Mouse (Mus musculus) lung, adult 18-20 months (tissue): ENCODE results near the gene Rpl12.

ENCODE experiments used
- DNase-seq, 2 experiments: peaks; one replicate each; pipeline ENCODE4 v3.0.0; 2022; ENCODE audit warnings: mixed read lengths in 2 of 2

The Rpl12 gene

DNA sequence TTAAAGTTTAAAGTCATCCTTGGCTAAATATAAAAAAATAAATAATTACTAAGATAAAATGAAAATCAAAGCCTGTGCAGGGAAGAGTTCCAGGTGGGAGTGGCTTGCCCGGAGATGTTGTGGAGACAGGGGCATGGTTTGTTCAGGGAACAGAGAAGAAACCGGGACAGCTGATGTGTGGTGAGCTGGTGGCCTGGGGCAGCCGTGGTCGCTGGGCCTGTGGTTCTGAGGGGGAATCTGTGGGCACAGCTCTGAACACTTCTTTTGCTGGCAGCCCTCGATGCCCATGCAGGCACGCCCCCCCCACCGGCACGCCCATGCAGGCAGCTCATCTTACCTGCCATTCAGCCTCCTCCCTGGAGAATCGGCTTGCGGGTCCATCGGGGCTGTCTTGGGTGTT, 13.9 kb upstream of the Rpl12 start:
- DNase-seq: no peak

DNA sequence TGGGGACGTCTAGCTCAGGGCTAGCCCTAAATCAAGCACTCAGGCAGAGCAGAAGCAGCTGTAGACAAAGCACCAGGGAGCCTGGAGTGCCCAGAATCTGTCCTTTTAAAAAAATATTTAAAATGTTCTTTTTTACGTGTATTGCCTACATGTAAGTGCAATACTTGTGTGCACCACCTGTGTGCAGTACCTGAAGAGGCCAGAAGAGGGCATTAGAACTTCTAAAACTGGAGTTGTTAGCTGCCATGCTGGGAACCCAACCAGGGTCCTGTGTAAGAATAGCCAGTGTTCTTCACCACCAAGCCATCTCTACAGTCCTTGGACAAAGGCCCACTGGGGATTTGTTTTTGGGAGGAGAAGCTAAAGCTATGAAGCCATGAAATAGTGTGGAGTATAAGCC, 6.8 kb upstream of the Rpl12 start:
- no peak for DNase-seq

DNA sequence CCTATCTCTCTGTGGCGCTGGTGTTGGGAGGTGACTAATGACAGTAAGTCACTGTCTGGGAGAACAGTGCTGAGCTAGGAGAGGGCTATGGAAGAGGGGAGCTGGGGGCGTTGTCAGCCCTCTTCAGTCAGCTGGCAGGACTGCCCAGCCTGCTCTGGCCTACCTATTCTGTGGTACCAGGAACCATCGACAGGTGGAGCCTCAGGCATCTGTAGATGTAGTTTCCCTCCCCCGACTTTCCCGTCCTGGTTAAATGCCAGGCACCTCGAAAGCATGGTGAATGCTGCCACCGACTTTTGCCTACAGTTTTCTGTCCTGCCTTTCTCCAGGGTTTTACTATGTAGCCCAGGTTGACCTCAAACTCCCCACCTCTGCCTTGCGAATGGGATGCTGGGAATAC, 4.0 kb upstream of the Rpl12 start:
- peak in 1 of 2 experiments; percentile 26 for DNase-seq

DNA sequence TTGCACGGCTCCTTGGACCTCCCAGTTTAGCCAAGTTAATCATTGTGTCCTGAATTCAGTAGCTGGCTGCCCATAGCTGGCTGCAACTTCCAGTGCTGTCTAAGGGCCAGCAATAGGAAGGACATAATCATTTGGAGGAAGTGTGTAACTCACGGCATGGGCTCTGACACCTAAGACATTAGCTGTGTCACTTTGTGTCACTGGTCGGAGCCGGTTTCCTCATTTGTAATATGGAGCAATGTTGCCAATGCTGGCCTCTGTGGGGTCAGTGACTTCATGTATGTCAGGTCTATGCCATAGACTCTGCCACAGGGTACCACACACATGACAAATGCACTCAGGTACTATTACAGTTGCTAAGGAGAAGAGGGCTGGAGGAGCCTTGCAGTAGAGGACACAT, 1.1 kb upstream of the Rpl12 start:
- DNase-seq: no peak

DNA sequence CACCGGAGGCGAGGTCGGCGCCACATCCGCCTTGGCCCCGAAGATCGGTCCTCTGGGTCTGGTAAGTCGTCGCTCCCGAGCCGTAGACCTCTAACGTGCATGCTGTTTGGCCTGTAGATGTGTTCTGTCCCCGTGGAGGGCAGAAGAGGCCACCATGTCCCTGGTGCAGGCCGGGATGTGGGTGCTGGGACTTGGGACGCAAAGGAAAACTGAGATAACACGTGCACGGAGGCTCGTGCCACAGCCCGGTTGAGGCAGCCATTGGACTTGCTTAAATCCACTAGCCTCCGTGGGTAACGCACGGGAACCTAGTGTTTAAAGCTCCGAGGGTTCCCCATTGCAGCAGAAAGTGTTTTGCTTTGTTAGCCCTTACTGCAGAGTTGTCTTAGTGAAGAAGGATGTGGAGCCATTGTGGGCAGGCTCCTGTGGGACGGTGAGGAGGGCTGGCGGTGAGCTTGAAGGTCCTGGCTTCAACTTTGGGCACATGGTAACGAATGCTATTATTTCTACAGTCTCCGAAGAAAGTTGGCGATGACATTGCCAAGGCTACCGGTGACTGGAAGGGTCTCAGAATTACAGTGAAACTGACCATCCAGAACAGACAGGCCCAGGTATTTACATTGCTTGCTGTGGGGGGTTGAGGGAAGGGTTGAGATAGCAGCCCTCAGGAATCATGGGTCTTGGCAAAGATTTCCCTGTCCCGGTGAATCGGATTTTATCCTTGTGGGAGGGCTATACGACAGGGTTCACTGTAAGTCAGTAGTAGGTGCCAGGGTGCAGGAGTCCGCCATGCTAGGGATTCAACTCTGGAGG, 909 bp downstream of the Rpl12 start:
- no peak for DNase-seq

DNA sequence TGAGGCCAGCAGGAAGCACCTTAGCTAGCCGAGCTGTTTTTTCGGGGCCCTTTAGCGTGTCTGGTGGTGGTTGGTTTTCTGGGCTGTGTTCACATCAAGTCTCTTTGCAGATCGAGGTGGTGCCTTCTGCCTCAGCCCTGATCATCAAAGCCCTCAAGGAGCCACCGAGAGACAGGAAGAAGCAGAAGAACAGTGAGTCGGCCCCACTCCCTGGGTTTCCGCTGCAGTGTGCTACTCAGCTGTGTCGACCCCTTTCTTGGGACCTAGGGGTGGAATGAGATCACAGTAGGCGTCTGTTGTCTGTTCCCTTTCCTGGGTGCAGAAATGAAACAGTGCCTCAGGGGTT, 1.5 kb downstream of the Rpl12 start:
- DNase-seq: no peak

DNA sequence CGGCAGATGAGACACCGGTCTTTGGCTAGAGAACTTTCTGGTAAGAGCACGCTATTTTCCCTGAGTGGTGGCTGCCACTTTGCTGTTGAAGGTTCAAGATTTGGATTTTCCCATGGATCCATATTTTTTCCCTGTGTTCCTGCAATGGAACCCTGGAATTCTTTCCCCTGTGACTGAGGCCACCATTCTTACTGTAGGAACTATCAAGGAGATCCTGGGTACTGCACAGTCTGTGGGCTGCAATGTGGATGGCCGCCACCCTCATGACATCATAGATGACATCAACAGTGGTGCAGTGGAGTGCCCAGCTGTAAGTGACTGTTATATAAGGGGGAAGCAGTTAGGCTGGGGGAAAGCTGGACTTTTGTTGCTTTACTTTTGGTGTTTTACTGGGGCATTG, 2.2 kb downstream of the Rpl12 start:
- DNase-seq: no peak

DNA sequence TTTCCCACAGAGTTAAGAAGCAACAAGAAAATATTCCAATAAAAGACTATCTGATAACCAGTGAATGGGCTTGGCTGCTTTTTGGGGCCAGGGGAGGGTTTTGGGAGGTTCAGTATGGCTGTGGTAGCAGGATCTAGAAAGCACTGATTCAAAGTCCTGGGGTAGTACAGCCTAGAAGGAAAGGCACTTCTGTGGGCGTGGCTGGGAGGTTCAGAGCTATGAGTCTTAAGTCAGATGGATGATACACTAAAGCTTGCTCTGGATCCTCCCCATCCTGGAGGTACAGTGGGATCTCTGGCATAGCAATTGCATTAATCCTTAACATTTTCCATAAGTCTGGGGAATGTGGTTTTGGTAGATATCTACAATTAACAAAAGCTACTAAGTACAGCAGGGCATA, 2.6 kb downstream of the Rpl12 start:
- DNase-seq: no peak

DNA sequence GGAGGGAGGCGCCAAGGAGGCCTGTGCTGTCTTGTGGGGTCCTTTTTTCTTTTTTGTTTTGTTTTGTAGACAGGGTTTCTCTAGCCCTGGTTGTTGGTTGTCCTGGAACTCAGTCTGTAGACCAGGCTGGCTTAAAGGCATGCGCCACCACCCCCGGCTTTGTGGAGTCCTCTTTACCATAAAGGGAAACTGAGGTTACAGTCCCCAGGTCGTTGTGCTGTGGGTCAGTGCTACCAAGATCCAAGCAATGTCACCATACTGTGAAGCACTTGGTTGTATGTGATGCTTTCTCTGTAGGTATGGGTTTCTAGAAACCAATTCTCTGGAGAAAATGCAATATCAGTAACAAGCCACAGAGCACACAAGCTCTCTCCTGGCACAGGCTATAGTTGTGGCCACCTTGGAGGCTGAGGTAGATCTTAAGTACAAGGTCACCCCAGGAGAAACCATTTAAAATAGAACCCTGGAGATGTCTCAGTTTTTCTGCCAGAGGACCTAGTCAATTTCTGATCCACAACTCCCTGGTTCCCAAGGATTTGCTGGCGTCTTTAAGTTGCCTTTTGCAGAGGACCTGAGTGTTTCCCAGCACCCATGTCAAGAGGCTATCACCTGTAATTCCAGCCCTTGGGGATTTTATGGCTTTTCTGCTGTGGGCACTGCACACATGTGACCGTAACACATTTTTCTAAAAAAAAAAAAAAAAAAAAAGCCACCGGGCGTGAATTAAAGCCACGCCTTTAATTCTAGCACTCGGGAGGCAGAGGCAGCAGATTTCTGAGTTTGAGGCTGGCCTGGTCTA, 3.5 kb downstream of the Rpl12 start:
- DNase-seq: no peak

DNA sequence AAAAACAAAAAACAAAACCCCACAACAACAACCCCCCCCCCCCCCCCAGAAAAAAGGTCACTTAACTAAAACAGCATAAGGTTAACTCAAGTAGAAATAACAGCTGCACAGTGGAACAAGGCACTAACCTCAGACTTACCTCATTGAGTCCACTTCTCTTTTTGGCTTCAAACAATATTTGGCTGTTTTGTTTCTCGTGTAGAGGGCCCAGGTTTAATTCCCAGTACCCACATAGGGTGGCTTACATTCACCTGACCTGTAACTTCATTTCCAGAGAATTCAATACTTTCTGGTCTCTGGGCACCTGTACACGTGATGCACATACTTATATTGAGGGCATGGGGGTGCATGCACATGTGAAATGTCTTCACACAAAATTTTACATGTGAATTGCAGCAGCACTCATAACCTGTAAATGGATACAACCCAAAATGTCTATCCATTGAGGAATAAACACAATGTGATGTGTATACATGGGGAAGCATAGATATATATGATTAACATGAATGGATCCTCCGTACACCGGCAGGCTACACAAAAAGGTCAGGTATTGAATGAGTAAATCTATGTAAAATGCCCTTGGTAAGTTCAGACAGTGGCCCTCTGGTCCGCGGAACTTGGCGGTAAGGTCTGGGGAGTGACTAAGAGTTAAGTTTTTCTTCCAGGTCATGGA, 4.3 kb downstream of the Rpl12 start:
- no peak for DNase-seq

DNA sequence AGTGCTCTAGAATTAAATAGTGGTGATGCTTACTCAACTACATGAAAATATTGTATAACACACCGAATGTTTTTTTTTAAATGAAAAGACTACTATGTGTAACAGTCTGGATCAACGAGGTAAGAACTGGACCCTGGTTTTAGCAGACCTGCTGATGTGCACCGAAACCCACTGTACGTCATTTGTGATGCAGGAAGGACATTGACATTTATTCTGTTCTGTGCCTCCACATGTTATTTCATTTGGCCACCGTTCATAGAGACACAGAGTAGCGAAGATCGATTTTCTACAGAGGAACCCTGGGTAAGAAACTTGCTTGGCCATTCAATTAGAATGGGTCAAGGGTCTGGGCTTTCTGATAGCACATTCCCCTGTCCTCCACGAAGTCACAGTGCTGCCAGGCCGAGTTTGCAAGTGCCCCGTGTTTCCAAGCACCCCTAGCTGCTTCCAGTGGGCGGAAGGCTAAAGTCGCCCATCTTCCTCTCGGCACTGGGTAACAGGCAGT, 4.9 kb downstream of the Rpl12 start:
- DNase-seq: no peak

DNA sequence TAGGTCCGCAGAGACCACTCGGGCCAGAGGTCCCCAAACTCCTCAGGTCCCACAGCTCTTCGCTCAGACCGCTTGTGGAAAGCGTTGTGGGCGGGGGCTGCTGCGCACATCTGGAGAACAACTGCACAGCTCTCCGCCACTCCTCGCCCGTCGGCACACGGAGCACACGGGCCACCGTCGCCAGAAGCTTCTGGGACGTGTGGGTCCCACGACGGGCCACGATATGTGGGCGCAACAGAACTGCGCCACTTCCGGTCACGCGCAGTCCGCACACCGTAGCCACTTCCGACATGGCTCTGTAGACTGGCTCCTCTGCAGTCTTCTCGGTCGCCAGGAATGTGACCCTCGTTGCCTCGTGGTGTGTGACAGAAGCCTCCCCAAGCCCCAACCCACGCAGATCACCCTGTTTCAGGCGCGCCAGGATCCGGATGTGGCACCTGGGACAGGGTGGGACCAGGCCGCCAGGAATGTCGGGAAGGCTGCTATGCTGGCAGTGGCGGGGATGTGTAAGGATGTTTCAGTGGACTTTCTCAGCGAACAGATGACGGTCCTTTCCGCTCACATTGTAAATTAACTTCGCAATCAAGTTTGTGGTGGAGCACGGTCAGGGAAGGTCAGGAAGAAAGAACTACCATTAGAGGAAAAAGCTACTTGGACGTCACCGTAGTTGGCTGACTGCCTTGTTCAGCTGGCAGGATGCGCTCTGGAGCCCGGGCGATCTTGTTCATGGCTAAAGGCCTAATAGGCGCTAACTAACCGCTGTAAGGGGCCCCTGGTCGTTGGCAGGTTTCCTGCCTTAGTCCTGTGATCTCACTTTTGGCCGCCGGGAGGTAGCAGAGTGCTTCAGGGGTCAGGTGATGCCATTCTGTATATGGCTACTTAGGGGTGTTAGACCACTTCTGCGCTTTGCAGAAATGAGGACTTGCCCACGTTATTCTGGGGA, 5.6 kb downstream of the Rpl12 start:
- DNase-seq: peak; percentile 86 to 87

DNA sequence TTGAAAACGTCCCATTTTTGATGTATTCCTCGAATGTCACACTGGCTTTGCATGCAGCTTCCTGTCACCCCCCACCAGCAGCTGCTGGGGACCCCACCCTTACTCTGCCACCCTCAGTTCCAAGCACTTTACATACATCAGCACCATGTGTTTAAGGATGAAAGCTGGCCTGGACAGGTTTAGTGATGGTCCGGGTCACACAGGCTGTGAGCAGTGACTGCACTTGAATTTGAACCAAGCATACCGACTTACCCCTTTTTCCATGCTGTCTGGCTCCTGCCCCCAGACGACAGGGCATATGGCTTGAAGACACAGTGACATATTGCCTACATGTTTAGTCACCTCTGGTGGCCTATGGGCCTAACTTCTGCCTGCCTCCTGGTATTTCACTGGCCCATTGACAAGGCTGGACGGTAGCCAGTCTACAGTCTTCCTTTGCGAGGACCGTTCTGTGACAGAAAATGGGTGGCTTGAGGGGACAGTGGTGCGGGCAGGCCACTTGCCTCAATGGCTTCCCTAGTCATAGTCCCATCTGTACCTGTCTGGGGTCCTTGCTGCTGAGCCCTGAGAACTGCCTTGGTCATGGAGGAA, 6.8 kb downstream of the Rpl12 start:
- no peak for DNase-seq

DNA sequence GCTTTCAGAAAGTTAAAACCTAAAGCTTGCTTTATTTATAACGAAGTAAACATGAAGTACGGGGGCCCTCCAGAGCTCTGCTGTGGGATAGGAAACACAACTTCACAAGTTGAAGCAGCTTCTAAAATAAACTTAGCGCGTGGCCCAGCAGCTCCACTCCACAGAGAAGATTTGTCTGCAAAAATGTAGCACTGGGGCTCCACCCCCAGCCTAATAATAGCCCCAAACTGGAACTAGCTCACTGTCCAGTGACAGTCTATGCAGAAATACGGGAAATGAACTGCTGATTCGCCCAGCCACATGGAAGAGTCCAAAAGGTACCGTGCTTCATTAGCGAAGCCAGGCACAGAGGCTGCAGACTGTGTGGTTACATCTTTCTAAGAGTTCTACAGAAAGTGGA, 8.0 kb downstream of the Rpl12 start:
- DNase-seq: no peak

DNA sequence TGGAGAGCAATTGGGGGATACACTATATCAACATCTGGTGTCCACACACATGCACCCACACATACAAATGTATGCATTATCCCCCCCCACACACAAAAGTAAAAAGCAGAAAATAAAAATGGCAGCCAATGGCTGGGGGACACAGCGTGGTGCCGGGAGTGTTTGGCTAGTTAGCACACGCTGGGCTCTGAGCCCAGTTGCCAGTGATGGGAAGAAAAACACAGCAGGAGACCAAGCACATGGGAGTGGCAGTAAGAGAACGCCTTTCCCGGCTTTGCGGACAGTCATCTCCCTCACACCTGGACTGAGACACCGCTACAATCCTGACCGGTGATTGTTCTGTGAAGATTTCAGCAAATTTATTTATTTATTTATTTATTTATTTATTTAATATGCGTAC, 9.9 kb downstream of the Rpl12 start:
- DNase-seq: no peak

DNA sequence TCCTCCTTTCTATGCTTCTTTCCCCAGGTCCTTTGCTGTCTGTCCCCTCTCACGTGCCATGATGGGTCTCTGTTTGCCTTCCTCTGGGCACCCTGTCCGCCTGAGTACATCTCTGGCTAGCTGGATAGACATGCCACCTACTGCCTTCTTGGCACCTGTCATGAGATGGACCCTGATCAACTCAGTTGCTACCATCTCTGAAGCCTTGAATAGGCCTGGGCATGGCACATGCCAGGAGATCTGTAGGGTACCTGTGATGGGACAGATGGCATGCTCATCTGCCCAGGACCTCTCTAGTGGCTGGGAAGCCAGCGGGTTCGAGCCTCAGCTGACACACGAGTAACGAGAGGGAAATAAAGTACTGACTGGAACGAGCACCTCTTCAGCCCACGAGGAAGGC, 12.9 kb downstream of the Rpl12 start:
- no peak for DNase-seq

DNA sequence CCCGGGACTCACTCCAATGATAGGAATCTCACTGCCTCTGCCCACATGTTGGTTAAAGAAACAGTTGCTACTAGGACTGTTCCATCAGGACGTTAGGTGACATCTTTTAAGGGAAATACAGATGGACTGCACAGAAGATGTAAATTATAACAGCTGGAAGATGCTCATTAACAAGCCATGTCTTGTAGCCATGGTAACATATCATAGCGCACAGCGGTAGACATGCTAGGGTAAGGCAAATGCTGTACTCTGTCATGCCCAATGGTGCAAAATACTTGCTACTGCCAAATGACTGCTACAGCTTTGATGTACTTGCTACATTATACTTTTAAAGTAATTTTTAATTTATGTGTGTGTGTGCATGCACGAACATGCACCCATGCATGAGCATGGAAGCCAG, 15.8 kb downstream of the Rpl12 start:
- no peak for DNase-seq

DNA sequence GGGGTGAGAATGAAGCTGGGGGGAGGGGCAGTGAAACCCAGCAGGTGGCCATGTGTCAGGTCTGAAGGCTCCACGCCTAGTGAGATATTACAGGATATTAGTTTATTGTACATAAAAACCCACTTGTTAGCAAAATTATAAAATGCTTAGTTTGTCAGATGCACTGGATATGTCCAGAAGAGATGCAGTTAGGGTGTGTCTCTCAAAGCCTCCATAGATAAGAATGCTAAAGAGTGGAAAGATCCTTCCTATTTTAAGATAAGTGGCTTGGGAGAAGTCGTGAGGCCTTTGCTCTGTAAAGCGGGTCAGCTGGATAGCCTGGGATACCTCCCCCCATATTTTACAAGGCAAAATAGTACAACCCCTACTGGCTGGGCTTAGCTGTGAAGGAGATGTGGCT, 17.3 kb downstream of the Rpl12 start:
- DNase-seq: no peak

DNA sequence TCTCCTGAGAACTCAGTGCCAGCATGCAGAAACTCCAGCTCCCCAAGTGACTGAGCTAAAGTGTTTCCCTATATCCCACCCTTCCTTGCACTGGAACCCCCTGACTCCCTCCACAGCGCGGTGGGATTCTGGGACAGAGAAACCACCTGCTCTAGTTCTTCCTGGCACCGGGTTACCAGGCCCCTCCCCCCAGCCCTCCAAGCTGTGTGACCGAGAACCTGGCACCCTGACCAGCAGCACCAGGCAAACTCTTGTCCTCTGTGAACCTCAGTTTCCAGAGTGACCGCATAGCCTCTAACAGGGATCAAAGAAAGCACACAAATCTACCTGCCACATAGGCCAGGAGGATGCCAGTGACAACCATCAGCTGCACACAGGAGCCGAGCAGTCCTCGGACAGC, 18.3 kb downstream of the Rpl12 start:
- DNase-seq: no peak

DNA sequence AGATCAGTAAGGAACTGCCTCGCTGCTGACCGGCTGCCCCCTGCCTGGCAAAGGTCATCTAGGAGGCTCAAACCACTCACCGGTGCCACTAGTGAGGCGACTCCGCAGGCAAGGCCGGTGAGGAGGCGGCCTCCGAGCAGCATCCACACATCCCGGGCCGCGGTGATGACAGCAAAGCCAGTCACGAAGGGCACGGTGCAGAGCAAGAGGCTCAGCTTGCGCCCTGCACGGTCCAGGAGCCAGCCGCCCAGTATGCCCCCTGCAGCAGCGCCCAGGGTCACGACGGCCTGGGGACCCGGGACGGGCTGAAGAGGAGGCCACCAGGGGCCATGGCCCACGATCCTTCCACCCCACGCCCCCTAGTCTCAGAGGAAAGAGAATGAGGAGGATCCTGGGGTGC, 19.9 kb downstream of the Rpl12 start:
- DNase-seq: no peak

DNA sequence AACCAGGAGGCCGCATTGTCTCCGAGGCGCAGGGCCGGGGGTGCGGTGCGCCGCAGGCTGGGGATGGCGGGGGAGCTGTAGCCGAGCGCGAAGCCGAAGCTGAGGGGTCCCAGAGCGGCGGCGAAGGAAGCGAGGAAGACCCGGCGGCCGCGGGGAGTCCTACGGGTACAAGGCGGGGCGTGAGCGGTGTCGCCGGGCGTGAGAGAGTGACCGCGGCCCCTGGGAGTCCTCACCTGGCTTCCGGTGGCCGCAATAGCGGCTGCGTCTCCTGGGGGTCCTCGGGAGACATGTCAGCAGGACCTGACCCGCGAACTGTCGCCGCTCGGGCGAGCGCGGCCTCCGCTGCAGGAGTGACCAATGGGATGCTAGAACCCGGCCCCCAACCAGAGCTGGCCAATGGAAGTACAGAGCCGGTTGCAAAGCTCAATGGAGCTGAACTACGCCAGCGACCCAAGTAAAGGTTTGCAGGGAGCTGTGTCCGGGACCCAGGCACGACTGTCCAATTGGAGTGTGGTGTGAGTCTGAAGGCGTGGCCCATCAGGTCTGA, 20.4 kb downstream of the Rpl12 start, which contains the start of gene Slc2a8:
Gene Slc2a8 (minus strand): TSS at position 359 of the 547 bp plus-strand sequence.
- DNase-seq: peak; percentile 95

DNA sequence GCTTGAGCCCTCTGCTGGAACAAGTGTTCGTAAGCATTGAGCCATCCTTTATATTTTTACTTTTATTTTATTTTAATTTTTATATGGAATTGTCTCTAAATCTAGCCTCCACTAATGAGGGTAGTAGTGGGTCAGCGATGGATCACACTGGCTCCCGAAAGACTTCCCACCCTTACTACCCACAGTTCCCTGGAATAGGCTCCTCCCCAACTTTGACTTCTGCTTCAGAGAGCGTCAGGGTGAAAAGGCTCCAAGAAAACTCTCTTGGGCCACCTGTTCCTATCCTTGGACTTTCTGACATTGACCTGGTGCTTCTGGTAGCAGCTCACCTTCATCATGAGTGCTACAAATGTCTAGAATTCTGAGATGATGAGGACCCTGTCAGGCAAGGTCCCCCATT, 21.3 kb downstream of the Rpl12 start:
- peak in 1 of 2 experiments; percentile 36 for DNase-seq
